Mouse (Mus musculus) heart, embryonic 14.5 days (tissue): Measurements from ENCODE around the gene Itga9. TPM values are rescaled to one million over a fixed set of nuclear protein-coding genes. Genes with fewer than 3 reads are reported as not detected.

Source experiments
- ATAC-seq: fragments of 200-750 bp; cut with Nextera tagmentation; 2 replicates; pipeline ENCODE4 v1.8.0; 2017; ENCODE audit warnings: low read depth, moderate TSS enrichment; ENCODE audit not compliant: insufficient number of reproducible peaks, insufficient read depth, low FRiP score
- H3K27ac ChIP-seq, 2 experiments: fragments of 200-500 bp in 1 of 2; fragments of 300-500 bp in 1 of 2; sonication (generic) in 1 of 2; replicated peaks in 1 of 2; 2 replicates each; pipeline ENCODE4 v1.5.1; 2012 to 2014; ENCODE audit warnings: low read depth in 2 of 2, low read length in 2 of 2, control low read depth in 1 of 2, mild to moderate bottlenecking in 1 of 2, mixed read lengths in 1 of 2; ENCODE audit not compliant: control insufficient read depth in 1 of 2, insufficient read depth in 1 of 2
- H3K27me3 ChIP-seq: fragments of 300-500 bp; sonication (generic); 2 replicates; pipeline ENCODE4 v1.6.1; 2014; ENCODE audit warnings: mild to moderate bottlenecking, low read length, control low read depth; ENCODE audit not compliant: control insufficient read depth, insufficient read depth
- H3K36me3 ChIP-seq: fragments of 300-500 bp; sonication (generic); 2 replicates; pipeline ENCODE4 v1.6.1; 2014; ENCODE audit warnings: mild to moderate bottlenecking, control low read depth, low read length, mixed read lengths; ENCODE audit not compliant: control insufficient read depth, insufficient read depth
- H3K4me1 ChIP-seq, 2 experiments: fragments of 200-500 bp in 1 of 2; fragments of 300-500 bp in 1 of 2; sonication (generic) in 1 of 2; 2 replicates each; pipeline ENCODE4 v1.6.1; 2012 to 2014; ENCODE audit warnings: low read length in 2 of 2, control low read depth in 1 of 2, mixed read lengths in 1 of 2; ENCODE audit not compliant: control insufficient read depth in 2 of 2, insufficient read depth in 2 of 2
- H3K4me2 ChIP-seq: fragments of 300-500 bp; sonication (generic); 2 replicates; pipeline ENCODE4 v1.6.1; 2014; ENCODE audit warnings: mild to moderate bottlenecking, low read length
- H3K4me3 ChIP-seq, 2 experiments: fragments of 200-500 bp in 1 of 2; fragments of 300-500 bp in 1 of 2; sonication (generic) in 1 of 2; 2 replicates each; pipeline ENCODE4 v1.5.1; 2012 to 2014; ENCODE audit warnings: low read length in 2 of 2, mild to moderate bottlenecking in 2 of 2, control low read depth in 1 of 2, low read depth in 1 of 2, moderate library complexity in 1 of 2; ENCODE audit not compliant: control insufficient read depth in 1 of 2, insufficient read depth in 1 of 2
- H3K9ac ChIP-seq: fragments of 300-500 bp; sonication (generic); 2 replicates; pipeline ENCODE4 v1.6.1; 2014; ENCODE audit warnings: mild to moderate bottlenecking, low read length
- H3K9me3 ChIP-seq: fragments of 300-500 bp; sonication (generic); 2 replicates; pipeline ENCODE4 v1.6.1; 2016; ENCODE audit warnings: low read length, control low read depth; ENCODE audit not compliant: control insufficient read depth
- WGBS: fragments of 180-500 bp; shearing (Covaris S2); extraction: QIAGEN DNeasy Blood & Tissue Kit; methylation state at CpG from one replicate; pipeline ENCODE4 v1.1.7; 2014; 5-methylcytosine and 5-hydroxymethylcytosine counted together
- polyA plus RNA-seq: library from polyadenylated mRNA; unstranded; fragments of >200 nt; fragmentation: Nextera tagmentation; extraction: Ambion mirVana; gene quantifications from 2 replicates; pipeline ENCODE4 v1.2.1, GENCODE M21; 2014

Itga9 gene
- polyA plus RNA-seq, 1 experiment from 2014 or later = 15.2 TPM

- Histone ChIP-seq H3K36me3 (no peaks in the 10 kb centered on the region), H3K27me3 (no peaks in the 10 kb centered on the region), H3K4me2 (peak overlapping the region; percentile 87), H3K9ac (peak overlapping the region; percentile 95), H3K27ac (peak overlapping the region; percentile 13 to 63; a peak in 2 of 4 replicates), H3K4me3 (peak overlapping the region; percentile 71 to 89), H3K4me1 (peaks cover 21 to 40% of the 10 kb centered on the region in 2 experiments), H3K9me3 (no peaks in the 10 kb centered on the region)
- under 1% methylated on average over 64 of the region's 68 CpGs for WGBS
- no peak for ATAC-seq
Measured at GRCm38 (mm10) chr9:118606817-118607371, 404 bp downstream of the Itga9 start.

GRCm38 (mm10) chr9:118607701-118608401, 1.4 kb downstream of the Itga9 start:
- WGBS = 58% methylated on average over 16 of the region's 16 CpGs
- peak overlapping the region; percentile 87 for H3K4me2 ChIP-seq
- H3K27me3 ChIP-seq = 0 out of 2 replicates have a peak, but pooled peaks cover 2% of the 10 kb centered on the region
- peak overlapping the region in 1 of 2 experiments; percentile 63; a peak in 1 of 4 replicates for H3K27ac ChIP-seq
- no peak for ATAC-seq
- peak overlapping the region; percentile 71 to 89 for H3K4me3 ChIP-seq
- no peaks in the 10 kb centered on the region for H3K36me3 ChIP-seq
- H3K9ac ChIP-seq = peak overlapping the region; percentile 95
- peaks cover 28 to 48% of the 10 kb centered on the region in 2 experiments for H3K4me1 ChIP-seq
- H3K9me3 ChIP-seq = no peaks in the 10 kb centered on the region

- 0 out of 4 replicates have a peak overlapping the region, but pooled peaks of 1 of the 2 experiments have one; percentile 17 for H3K27ac ChIP-seq
Measured at GRCm38 (mm10) chr9:118608556-118608955, 2.1 kb downstream of the Itga9 start.

GRCm38 (mm10) chr9:118610060-118610459, 3.6 kb downstream of the Itga9 start:
- no peak overlapping the region for H3K4me3 ChIP-seq
- 66% methylated on average over 10 of the region's 10 CpGs for WGBS
- no peak for ATAC-seq
- H3K9ac ChIP-seq = no peak overlapping the region
- H3K36me3 ChIP-seq = no peaks in the 10 kb centered on the region
- peaks cover 28 to 47% of the 10 kb centered on the region in 2 experiments for H3K4me1 ChIP-seq
- H3K27ac ChIP-seq = no peak overlapping the region
- H3K27me3 ChIP-seq = 0 out of 2 replicates have a peak, but pooled peaks cover 6% of the 10 kb centered on the region
- no peak overlapping the region for H3K4me2 ChIP-seq
- H3K9me3 ChIP-seq = no peaks in the 10 kb centered on the region

More at GRCm38 (mm10) chr9:118608556-118608955, 2.1 kb downstream of the Itga9 start:
- 0 out of 2 replicates have a peak, but pooled peaks have one; percentile 2 for ATAC-seq
- 37% methylated on average over 4 of the region's 4 CpGs for whole genome bisulfite sequencing
- Histone ChIP-seq H3K9ac (peak overlapping the region; percentile 40; the same call in 1 of the 2 replicates), H3K4me1 (peaks cover 28 to 47% of the 10 kb centered on the region in 2 experiments), H3K4me3 (no peak overlapping the region), H3K4me2 (peak overlapping the region; percentile 87), H3K36me3 (no peaks in the 10 kb centered on the region), H3K9me3 (no peaks in the 10 kb centered on the region), H3K27me3 (0 out of 2 replicates have a peak, but pooled peaks cover 6% of the 10 kb centered on the region)

- H3K4me2 ChIP-seq = peak overlapping the region; percentile 53
- peak overlapping the region in 1 of 2 experiments; percentile 16; a peak in 2 of 4 replicates for H3K4me3 ChIP-seq
- ATAC-seq = no peak
- no peaks in the 10 kb centered on the region for H3K9me3 ChIP-seq
- peak overlapping the region; percentile 10 to 41; a peak in 1 of 4 replicates for H3K27ac ChIP-seq
- no peaks in the 10 kb centered on the region for H3K36me3 ChIP-seq
- H3K4me1 ChIP-seq = peaks cover 24 to 40% of the 10 kb centered on the region in 2 experiments
- H3K27me3 ChIP-seq = 0 out of 2 replicates have a peak, but pooled peaks cover 6% of the 10 kb centered on the region
- H3K9ac ChIP-seq = no peak overlapping the region
- 17% methylated on average over 14 of the region's 14 CpGs for WGBS
Measured at GRCm38 (mm10) chr9:118611111-118611541, 4.6 kb downstream of the Itga9 start.

GRCm38 (mm10) chr9:118611958-118612581, 5.6 kb downstream of the Itga9 start:
- Histone ChIP-seq H3K9me3 (no peaks in the 10 kb centered on the region), H3K4me1 (peaks cover 24 to 38% of the 10 kb centered on the region in 2 experiments), H3K36me3 (no peaks in the 10 kb centered on the region), H3K27me3 (0 out of 2 replicates have a peak, but pooled peaks cover 6% of the 10 kb centered on the region), H3K4me3 (0 out of 4 replicates have a peak overlapping the region, but pooled peaks of 1 of the 2 experiments have one; percentile 5), H3K4me2 (peak overlapping the region; percentile 53), H3K27ac (no peak overlapping the region), H3K9ac (no peak overlapping the region)
- ATAC-seq = no peak
- WGBS = 31% methylated on average over 20 of the region's 20 CpGs

GRCm38 (mm10) chr9:118617237-118617636, 10.7 kb downstream of the Itga9 start:
- H3K9ac ChIP-seq = no peak overlapping the region
- no peak overlapping the region for H3K4me3 ChIP-seq
- 0 out of 2 replicates have a peak, but pooled peaks cover 6% of the 10 kb centered on the region for H3K27me3 ChIP-seq
- ATAC-seq = no peak
- H3K9me3 ChIP-seq = no peaks in the 10 kb centered on the region
- WGBS = 81% methylated on average over 5 of the region's 5 CpGs
- peaks cover 4 to 9% of the 10 kb centered on the region in 2 experiments; a peak in 3 of 4 replicates for H3K4me1 ChIP-seq
- H3K27ac ChIP-seq = no peak overlapping the region
- H3K36me3 ChIP-seq = 0 out of 2 replicates have a peak, but pooled peaks cover 4% of the 10 kb centered on the region
- no peak overlapping the region for H3K4me2 ChIP-seq
